Mouse (Mus musculus) gastrocnemius, postnatal 10 days (tissue): ENCODE measurements at regions not wholly inside any gene's neighbourhood (a gene's known extent, or its start where the extent isn't known, plus 50 kb on each side); places are given as distances from the start of the nearest gene placed in this dataset.

Experiments
- DNase-seq: peaks from one replicate; pipeline ENCODE4 v3.0.0; 2021; ENCODE audit warnings: mixed read lengths

DNA sequence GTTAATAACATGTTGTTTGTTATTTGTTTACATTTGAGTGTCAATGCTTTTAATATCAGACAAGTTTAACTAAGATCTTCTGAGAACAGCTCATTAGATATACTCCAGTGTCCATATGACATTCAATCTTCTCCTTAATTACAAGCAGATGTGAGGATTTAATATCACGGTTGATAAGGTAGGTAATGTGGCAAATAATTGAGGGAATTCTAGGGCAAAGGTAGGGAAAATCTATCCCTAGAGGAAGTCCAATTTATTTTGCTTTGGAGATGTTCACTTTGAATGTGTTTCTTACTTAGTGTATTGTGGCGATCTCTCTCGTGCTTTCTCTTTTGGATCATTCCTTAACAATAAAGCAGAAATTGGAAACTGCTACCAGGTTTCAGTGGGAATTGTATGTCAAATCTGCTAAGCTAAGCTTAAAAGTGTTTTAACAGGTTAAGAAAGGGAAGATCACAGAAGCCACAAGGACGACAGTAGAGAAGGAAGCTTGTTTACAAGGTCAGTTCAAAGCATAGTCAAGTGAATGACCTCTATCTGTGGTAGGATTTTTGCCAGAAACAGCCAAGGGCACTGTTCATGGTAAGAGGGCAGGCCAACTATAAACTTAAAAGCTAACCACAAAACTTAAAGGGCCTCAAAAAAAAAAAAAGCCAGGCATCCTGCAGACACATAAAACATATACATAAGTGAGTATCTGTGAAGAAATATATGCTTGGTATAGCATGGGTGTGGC is 282.2 kb upstream of the Xrcc4 start:
- DNase-seq = no peak

DNA sequence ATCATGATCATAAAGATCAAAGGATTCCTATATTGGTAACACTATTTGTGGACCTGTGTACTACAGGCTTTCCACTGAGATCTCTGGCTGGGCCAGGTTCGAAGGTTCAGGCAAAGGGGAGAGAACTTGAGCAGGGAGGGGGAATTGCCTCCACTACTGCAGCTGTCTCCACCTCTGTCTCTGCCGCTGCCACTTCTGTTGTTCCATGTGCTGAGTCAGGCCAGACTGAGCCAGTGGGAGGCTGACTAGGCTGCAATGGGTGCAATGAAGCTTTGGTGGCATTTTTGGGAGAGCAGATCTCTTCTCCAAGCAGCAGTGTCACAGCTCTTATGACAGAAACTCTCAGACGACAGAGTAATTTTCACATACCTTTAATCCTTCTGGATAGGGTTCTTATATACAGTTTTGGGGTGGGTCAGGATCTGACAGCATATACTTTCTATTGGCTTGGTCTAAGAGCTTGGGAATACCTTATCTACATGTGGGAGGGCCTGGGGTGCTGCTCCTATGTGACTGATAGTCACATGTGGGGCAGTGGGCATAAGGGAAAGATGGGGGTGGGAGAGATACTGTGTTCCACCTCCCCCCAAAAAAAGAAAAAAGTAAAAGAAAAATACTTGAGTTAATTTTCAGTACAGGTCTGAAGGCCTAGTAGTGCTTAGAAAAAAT is 281.5 kb upstream of the Xrcc4 start:
- DNase-seq = no peak

DNA sequence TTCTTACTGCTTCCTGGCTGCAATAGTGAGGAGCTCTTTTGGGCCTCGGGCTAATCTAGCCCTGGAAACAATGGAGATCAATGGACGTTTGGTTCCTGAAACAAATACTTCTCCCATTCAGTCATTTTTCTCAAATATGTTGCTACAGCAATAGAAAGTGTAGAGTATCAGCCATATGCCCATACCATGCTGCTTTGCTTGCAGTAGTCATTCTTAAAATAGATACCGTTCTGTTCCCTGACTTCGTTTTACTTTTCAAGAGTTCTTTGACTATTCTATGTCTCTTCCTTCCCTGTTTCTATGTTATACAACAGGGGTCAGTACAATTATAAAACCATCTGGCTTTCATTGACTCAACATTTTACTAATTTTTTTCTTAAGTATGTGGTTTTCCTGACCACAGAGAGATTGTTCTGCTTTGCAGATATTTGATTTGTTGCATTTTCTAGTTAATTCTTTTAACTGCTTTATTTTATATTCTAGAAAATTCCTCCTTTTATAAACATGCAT is 275.2 kb upstream of the Xrcc4 start:
- DNase-seq = no peak

DNA sequence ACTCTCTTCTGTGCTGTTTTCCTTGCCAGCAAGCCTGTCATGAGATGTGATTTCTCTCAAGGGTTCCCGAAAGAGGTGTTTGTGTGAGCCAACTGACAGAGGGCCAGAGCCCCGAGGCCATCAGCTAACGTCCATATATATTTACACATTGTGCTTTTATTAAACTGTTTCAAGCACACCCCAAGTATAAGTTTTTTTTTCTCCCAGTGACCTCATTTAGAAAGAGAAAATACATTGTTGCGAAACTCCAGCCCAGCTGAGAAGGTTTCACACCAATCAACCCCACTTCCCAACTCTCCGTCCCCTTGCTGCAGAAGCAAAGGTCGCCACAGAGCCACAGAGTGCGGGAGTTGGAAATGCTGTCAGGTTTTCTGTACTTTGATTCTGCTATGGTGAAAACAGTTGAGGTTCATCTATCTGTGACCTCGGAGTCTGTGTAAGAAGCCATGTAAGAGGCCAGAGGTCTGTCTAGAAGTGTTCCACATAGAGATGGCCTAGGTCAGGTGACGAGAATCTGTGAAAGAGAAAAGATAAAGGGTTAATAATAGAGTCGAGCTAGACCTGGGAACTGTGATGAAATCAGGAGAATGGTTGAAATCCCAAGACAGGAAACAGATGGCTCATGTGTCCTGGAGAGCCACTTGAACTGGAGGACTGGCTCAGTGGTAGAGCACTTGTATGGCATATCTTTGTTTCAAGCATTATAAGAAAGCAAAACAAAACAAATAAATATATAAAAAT is 270.6 kb upstream of the Xrcc4 start:
- DNase-seq = peak; percentile 5

DNA sequence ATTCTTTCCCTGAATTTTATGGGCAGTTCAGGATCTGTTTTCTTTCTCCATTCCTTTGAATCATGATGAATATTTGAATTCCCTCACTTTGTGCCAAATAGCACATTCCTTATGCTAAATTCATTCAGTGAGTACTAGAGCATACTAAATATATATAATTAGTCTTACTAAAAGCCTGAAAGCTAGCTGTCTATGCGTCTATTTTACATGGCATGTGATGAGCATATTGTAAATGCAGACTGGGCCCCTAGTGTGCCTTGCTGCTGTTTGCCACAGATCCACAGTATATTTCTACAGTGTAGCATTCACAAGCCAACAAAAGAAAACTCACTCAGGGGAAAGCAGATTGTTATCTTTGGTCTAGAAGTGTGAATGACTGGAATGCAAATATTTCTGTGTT is 268.7 kb upstream of the Xrcc4 start:
- DNase-seq = no peak

DNA sequence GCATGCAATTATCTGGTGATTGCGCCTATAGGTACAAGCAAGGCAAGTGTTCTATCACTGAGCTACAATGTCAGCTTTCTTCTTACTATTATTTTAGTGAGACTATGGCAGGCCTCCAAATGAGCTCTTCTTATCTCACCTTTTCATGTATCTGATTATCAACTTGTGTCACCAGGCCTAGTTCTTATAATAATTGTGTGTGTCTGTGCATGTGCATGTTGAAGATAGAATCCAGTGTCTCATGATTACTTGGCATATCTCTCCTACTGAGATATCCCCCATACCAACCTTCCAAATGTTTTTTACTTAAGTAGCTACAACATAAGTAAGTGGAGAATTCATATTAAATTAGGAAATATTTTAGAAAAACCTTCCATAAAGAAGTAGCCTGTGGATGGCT is 266.2 kb upstream of the Xrcc4 start:
- DNase-seq = no peak

DNA sequence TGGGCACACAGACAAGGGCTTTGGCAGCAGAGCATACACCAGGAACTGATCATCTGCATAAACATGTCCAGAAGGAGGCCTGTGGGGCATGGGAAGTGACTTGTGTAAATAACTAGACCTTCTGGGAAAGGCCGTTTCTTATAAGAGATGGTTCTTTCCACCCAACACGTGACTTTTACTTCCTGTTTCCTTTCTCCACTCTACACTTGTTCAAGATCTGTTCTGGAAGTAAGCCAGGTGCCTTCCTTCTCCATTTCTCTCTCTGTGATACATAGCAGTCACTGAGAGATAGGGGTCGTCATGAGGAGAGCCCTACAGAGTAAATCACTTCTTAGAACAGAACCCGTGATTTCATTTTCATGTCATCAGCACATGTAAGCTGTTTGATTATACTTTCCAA is 253.4 kb upstream of the Xrcc4 start:
- no peak for DNase-seq

DNA sequence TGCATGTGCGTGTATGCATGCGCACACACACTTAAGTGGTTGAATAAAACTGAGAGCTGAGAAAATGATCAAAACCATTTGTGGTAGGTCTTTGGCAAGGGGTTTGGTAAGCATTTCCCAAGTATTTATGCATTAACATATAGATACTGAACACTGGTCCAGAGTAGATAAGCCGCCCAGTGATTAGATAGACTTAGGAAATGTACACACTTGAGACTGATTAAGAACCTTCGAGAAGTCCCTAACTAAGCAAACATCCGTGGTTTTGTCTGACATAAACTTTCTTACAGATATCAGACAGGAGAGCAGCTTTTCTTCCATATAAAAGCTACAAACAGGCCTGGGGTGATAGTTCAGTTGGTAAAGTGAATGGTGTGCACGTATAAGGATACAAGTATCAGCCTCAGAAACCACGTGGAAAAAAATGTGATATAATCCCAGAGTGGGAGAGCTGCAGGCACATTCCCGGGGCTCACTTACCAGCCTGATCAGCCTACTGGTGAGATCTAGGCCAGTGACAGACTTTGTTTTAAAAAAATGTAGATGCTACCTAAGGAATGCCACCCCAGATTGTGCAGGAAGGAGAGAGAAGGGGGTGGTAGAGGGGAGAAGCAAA is 252.3 kb upstream of the Xrcc4 start:
- no peak for DNase-seq

DNA sequence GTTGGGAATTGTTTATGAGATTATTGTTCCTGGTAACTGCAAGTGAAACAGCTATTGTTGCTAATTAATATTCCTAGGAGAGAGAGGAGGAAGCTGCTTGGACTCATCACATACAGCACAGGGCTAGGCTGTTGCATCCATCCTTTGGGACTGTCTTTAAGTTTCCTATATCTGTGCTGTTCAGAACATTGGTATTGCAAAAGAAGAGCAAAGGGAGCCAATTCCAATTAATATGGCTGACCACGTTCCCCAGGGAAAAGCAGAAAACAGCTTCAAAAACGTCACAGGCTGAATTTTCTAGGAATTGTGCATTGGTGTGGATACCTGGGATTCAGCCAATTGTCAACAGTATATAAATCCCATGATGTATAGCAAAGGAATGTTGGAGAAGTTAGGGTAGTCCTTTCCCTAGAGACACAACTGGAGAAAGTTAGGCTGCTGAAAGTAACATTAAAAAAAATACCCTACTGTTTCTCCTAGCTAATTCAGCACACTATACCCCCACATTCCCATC is 251.3 kb upstream of the Xrcc4 start:
- no peak for DNase-seq

DNA sequence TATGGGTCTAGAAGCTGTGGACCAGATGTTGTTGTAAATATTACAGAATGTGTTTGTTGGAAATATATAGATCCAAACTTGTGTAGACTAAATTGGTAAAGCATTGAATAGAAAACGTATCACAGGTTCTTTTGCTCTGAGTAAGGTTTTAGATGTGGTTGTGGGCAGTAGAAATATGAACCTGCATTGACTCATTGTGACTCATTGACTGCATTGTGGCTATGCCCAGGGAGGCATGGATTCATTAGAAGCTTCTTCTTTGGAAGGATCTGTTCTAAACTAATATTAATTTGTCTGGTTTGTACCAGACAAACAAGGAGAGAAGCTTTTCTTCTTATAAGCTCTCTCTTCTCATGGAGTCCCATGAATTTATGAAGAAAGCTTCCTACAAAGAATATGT is 248.2 kb upstream of the Xrcc4 start:
- DNase-seq = no peak

DNA sequence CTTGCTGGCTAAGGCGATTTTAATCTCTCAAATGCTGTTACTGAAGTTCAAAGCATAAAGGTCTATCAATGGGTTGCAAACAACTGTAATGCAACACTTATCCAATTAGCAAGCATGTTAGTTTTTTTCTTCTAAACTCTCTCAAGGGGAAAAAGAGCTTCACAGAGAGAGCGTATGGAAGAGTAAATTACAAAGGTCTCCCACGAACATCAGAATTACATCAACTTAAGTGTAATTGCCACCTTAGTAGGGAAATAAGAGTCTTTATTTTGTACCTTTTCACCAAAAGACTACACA is 246.3 kb upstream of the Xrcc4 start:
- DNase-seq = no peak

DNA sequence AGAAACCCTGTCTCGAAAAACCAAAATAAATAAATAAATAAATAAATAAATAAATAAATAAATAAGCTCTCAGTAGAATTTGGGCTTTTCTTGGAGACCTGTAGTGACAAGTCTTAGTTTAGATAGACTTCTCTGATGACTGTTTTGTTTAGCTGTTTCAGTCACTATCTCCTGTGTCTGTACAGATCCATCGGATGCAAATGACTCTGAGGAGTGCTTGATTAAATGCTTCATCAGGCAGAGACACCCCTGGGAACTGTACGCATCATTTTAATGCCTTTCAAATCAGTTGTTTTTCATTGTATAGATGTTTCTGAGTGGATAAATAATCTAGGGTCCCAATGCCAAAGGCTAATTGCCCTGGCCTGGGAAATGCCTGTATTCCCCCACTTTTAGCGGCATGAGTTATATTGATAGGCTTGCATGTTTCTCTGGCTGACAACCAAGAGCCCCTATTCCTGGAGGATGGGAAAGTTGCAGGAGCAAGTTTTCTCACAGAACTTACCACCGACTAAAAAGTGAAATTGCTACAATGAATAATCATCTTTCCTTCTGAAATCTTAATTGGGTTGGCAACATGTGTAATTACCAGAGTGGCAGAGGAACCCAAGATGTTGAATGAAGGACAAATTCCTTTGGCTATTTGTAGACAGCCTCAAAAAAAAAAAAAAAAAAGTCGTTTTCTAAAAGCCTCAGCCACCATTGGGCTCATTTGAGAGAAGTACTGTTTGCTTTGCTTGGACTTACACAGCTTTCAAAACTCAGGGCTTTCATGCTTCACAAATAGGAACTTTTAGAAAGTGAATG is 245.7 kb upstream of the Xrcc4 start:
- no peak for DNase-seq

DNA sequence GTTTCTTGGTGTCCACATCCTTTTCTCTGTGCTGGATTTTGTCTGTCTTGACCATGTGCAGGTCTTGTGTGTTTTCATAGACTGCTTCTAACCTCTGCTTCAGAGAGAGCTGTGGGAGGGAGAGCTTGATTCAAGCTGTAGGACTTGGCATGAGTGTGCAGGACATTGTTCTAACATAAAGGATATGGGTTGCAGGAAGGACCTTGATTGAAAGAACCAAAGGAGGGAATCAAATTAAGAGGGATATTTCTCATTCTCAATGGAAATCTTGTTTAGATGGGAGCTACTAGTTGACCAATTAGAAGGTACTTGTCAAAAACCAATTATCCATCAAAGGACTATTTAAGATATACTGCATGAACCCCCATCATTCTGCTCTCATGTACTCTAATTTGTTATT is 244.9 kb upstream of the Xrcc4 start:
- no peak for DNase-seq

DNA sequence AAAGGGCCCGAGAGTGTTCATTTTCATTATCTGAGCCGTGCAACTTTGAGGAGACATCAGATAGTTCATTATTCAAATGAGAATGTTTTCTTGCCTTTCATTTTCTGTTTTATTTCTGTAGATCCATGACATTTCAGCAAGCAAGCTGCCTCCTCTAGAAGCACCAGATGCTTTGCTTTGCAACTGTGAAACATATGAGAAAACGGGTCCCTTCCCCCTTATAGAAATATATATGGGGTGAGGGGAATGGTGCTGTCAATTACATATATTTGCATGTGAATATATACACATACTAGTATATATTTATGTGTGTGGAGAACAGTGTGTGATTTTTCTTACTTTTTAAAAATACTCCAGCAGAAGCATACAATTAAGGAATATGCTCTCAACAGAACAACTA is 235.8 kb upstream of the Xrcc4 start:
- no peak for DNase-seq

DNA sequence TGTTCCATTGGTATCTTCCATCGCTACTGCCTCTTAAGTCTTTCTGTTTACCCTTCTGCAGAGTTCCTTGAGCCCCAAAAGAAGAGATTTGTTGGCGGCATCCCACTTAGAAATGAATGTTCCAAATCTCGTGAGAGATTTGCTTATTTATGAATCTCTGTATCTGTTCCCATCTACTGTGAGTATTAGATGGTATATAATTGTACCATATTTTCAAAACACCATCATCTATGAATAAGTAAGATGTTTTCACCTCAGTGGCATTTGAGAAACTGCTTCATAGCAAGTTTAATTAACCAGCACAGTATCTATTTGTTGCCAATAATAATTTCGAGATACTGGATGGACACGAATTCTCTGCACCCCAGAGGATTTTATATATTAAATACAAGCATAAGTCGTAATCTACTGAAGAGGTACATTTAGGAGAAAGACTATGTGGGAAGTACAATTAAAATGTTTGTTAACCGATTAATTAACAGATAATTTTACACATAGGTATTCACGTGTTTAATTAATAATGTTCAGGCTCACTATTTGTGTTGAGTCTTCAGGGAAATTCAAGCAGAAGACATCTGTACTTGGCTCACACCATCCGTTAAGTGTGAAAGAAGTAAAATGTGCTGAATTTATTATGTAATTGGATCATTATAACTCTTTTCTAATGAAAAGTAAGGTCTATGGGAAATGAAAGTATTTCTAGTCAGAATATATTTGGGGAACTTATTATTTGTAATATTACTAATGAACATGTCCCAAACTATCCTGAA is 224.0 kb upstream of the Xrcc4 start:
- DNase-seq = no peak

DNA sequence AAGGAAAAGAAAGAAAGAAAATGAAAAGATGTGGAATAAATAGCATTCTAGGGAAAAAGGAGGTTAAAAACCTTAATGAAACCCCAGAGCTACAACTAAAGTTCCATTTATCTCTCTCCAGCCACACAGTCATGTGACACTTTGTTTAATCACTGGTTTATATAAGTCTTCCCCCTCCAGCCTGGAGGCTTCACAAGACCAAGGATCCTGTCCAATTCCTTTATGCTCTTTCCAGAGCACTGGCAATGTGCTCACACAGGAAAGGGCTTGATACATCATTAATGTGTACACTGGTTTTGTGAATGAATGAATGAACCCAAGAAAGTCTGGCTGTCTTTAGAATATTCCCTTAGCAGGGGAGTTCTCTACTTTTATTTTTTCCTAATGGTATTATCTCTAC is 221.1 kb upstream of the Xrcc4 start:
- DNase-seq = no peak

DNA sequence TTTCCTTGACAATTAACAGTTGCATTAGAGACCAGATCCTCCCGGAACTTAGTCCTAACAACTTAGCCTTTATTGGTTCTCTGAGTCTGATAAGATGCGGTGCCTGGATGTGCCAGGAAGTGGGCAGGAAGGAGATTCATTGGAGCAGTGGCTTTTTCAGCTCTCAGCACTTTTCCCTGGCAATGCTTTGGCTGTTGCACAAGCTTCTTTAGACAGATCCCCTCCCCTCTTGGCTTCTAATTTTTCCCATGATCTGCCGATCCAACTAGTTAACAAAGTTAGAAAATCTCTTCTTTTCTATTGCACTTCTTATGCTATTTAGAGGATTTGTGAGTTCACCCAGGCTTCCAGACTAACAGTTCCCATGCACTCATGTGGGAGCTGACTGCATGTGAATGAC is 211.1 kb upstream of the Xrcc4 start:
- DNase-seq = no peak

DNA sequence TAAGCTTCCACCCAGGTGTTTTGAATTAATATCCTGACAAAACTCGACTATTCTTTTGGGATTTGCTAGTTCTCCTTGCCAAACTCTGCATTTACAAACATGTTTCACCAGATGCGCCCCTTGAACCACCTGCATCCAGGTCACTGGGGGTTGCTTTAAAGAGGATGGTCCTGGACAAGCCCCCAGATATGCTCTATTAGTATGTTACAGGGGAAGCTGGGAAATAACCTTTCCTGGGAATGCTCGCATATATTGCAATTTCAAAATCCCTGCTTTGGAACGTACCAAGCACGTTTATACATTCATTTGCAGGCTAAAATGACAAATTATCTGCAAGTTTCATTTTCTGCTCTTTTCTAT is 205.2 kb upstream of the Xrcc4 start:
- DNase-seq = no peak

DNA sequence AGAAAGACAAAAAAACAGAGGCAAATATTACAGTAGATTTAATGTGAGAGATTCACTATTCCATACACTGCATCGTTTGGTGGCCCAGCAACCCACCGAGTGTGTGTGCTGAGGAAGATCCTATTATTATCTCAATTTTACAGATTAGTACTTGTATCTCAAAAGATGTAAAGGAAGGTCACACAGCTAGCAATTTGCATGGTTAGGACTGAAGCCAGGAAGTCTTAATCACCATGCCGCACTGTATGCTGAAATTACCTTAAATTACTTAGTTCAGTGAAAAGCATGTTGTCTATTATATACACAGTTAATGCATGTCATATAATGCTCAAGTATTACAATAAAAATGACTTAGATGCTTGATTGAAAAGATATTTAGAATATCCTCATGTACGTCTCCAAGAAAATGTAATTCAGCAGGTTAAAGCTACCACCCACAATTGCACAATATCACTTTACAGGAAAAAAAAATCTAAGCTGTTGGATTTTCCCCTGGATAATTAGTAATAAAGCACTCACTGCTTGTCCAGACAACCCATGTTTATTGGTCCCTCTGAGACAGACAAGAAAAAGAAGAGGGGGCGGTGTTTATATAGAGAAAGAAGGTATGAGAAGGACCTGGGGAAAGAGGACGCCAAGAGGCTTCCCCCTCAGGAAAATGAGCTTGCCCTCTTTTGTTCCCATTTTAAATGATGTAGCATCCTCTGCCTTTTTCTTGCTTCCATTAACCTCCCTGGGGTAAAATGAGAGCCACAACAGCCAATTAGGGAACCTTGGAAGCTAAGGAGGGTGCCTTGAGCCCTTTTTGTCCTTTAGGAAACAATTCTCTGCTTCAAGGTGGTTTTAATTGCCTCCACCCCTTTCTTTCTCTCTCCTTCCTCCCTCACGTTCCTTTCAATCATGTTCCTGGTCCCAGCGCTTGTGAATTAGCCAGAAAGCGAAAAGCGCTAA is 204.6 kb upstream of the Xrcc4 start:
- DNase-seq = no peak

DNA sequence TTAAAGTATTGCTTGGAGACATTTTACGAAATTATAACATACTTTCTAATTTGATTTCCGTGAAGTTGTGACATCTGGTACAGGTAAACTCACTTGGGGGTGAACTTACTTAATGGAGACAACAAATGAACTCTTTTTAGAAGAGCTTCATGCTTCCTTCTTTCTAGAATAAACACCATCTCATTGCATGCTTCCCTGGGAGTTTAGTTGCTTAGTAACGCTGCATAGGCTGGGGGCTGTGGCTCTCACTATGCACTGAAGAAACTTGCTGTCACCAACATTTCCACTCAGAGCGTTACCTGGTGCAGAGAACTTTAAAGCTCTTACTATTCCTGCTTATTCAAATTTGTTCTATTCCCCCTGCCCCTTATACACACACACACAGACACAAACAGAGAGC is 203.5 kb upstream of the Xrcc4 start:
- DNase-seq = no peak
